Mouse (Mus musculus) regulatory T cell (primary cell): ENCODE measurements around the gene Fbp2.

Experiments
- in situ Hi-C: fragments of 300-600 bp; cut with MboI, MseI; formaldehyde crosslinking; loops from one replicate; pipeline ENCODE4 v1.15.1; 2025; ENCODE audit warnings: high pct_unique_total_duplicates

Fbp2 gene

DNA sequence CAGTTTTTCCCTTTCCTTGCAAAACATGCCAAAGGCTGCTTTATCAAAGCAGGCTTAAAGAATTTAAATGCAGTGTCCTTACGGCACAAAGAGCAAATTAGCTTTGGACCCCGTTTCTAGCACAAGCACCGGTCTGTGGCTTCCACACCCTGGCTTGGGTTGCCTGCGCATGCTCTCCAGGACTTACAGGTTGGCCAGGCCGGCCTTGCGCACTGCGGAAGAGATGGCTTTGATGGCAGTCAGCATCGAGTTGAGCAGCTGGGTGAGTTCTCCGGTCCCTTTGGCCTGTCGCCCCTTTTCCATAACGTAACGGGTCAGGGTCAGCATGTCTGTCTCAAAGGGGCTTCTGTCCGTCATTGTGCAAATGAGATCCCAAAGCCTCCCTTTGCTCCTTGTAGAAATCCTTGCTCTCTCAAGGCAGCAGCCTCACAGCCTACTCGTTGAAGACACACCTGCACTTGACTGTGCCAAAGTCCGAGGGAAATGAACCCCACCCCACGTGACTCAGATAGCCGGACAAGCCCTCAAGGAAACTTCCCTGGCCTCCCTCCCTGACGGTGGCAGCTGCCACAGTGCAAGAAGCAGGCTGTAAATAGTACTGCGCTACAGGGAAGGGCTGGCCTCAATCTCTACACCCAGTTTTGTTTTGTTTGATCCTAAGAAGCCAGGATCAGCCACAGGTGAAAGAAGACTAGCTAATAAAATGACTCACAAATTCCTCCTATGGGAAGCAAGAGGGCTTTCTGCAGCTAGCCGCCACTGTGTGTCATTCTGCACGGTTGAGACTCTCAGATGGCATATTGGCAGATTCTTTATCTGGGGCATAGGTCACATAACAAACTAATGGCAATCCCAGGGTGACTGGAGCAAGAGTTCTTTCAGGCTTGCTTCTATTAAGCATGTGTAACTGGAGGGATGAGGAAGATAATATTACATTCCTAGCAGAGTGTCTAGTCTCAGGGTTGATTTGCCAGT is at the start of gene Fbp2:
Gene Fbp2, minus strand, starts transcription at position 482 of the 975 bp plus-strand sequence.
- in situ Hi-C loops: loop anchor here (5.0 kb wide), 1 partner anchor 91 kb away; no protein-coding TSS in a partner anchor

GRCm38 (mm10) chr13:62907527-62908162 is 49.4 kb upstream of the Fbp2 start:
- in situ Hi-C loops: no loop called here

DNA sequence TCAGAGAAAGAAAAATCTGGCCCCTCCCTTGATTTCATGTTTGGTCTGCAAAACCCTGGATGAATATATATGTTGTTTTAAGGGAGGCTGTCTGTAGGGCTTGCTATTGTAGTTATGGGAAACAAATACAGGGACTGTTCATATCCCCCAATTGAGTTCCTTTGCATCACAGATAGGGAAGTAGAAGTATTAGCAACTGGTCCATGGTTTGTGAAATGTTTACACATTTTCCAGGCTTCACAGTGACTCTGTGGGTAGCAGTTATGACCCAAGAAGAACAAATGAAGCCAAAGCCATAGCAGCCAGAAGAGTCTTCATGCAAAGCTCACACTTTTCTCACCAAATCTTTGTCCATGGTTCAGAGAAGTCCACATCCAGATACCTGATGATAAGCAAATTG is 42.9 kb upstream of the Fbp2 start:
- in situ Hi-C loops: no loop called here

GRCm38 (mm10) chr13:62897927-62898646 is 39.9 kb upstream of the Fbp2 start:
- in situ Hi-C loops: no loop called here

- in situ Hi-C loops: no loop called here
These were observed 35.0 kb upstream of the Fbp2 start for GRCm38 (mm10) chr13:62893044-62893842.

DNA sequence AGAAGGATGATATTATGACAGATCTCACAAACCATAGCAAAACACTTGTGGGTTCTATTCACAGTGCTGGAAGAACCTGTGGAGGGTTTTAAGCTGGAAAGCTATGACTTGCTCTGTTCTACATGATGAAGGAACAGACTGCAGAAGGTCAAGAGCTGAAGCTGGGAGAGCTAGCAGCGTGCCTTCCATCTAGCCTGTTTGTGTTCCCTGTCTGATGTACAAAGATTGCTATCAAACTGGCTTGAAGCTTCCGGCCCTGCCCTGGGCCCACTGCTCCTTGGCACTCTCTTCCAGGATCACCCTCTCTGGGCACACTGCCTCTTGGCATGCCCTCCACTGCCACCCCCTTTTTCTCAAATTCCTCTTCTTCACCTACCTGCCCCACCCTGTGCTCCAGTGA is 31.1 kb upstream of the Fbp2 start:
- in situ Hi-C loops: no loop called here

DNA sequence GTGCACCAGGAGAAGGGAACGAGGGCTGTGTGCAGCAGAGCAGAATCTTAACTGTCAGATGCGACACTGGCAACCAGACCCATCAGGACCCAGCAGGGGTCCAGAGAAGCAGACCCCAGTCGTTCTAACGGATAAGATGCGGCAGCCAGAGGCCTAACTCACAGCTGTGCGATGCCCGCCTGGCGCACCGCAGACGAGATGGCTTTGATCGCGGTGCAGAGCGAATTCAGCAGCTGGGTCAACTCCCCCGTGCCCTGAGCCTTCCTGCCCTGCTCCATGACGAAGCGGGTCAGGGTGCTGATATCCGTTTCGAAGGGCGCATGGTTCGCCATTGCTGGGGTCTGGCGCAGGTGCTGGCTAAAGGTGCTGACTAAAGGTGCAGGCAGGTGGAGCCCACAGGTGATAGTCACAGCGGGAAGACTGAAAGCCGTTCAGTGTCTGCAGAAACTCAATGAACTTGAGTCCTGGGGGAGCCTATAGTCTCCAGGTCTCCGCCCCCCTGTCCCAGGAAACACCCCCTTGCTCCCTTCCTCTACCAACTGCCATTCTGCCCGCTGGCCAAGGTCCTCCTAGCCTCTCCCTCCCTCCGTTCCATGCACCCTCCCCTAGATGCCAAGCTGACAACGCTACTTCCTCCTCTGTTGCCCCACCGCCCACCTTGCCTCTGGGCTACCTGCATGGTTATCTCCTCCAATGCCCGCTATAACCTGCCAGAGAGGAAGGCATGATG is 29.7 kb upstream of the Fbp2 start, which contains the start of gene Fbp1:
Gene Fbp1, minus strand, starts transcription at position 571 of the 730 bp plus-strand sequence.
- in situ Hi-C loops: no loop called here

DNA sequence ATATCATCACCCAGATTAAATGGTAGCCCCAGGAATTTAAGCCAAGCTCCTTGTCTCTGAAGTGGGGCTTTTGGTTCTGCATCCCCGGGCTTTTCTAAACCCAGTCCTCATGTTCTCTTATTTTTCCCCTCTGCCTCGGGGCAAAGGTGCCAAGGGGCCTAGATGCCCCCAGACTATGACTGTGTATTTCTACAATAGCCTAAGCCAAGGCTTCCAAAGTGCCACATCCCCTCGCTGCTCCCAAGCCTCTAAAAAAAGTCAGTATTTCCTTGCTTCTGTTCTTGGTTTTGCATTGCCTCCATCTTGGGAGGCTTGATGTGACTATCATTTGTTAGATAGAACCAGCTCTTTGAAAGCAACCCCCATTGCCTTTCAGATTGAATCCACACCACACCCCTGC is 26.3 kb upstream of the Fbp2 start:
- in situ Hi-C loops: no loop called here

GRCm38 (mm10) chr13:62883925-62884324 is 25.7 kb upstream of the Fbp2 start:
- in situ Hi-C loops: no loop called here

GRCm38 (mm10) chr13:62883436-62883835 is 25.2 kb upstream of the Fbp2 start:
- in situ Hi-C loops: no loop called here

GRCm38 (mm10) chr13:62882856-62883255 is 24.6 kb upstream of the Fbp2 start:
- in situ Hi-C loops: no loop called here

- in situ Hi-C loops: no loop called here
These were observed 23.1 kb upstream of the Fbp2 start for GRCm38 (mm10) chr13:62881336-62881735.

DNA sequence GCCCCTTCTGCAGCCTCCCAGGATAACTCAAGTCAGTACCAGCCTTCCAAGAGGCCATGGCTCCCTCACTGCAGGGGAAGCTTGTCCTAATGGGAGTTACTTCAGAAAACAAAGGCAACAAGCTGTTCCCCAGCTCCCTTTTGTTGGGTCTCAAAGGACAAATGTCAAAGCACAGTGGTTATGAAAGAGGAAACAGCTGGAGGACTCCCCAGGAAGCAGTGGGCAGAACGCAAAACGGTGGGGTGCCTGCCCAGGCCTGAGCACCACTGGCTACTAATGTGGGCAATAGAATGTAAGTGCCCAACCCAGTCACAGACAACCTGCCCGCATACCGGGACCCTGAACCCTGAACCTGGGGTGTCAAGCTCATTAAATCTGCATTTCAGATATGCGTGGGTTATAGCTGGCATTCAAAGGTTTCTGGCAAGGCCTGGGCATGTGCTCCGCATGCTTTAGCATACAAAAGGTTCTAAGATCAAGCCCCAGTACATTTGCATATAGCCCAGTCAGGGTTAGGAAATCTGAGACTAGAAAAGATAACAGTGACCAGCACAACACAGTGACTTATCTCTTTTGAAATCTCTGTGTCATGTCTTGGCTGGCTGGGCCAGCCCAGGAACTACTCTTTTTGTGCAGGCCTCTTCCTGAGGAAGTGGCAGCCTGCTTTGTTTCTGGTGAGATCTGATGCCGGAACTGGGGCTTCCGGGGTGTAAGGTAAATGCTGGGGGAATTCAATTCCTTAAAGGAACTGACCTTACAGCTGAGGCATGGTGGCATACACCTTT is 21.8 kb upstream of the Fbp2 start:
- in situ Hi-C loops: no loop called here

- in situ Hi-C loops: no loop called here
These were observed 21.2 kb upstream of the Fbp2 start for GRCm38 (mm10) chr13:62879411-62879810.

DNA sequence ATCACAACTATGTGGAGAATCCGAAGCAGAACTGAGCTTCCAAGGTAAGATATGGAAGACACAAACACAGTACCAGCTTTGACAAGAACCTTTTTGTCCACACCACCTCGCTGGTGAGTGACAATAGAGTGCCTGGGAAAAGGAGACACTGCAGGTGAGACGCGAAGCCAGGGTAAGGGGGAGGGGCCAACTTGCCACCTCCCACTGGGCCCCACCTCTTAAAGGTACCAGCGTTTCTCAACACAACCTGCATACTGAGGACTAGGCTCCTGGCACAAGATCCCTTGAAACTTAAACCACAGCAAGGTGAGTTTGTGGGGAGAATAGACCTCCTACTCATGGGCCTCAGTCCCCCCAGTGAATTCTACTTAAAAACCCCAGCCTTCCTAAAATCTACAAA is 19.0 kb upstream of the Fbp2 start:
- in situ Hi-C loops: no loop called here

GRCm38 (mm10) chr13:62876111-62876510 is 17.9 kb upstream of the Fbp2 start:
- in situ Hi-C loops: no loop called here

- in situ Hi-C loops: no loop called here
These were observed 14.0 kb upstream of the Fbp2 start for GRCm38 (mm10) chr13:62872252-62872651.

GRCm38 (mm10) chr13:62870605-62871004 is 12.4 kb upstream of the Fbp2 start:
- in situ Hi-C loops: no loop called here

DNA sequence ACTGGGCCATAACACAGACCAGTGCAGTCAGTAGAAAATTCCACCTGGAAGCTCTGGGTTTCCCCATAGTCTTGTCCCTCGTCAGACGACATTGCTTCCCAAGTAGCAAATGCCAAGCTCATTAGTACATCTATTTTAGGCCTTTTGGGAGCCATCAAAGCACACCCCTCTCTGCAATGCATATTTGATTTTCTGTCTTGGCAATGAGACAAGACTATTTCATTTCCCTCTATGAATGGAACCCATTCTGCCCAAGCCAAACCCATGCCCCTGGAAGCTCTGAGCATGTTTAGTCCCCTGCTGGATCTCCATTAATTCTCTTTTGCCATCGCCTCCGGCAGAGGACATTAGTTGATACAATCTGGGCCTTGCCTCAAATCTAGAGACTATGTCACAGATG is 8.6 kb upstream of the Fbp2 start:
- in situ Hi-C loops: loop anchor here (10.0 kb wide), 1 partner anchor 382 kb away; no protein-coding TSS in a partner anchor
